Mouse (Mus musculus): ENCODE measurements around the gene Cobl. TPM values are rescaled to one million over a fixed set of nuclear protein-coding genes. Genes with fewer than 3 reads are reported as not detected.
A peak's percentile ranks its signal among the peaks of the same experiment; 100 is the strongest.

The Cobl gene
- total RNA-seq, 2 experiments from 2014 or later = 2.0 to 2.8 TPM

- no peak for DNase-seq
Observed at GRCm38 (mm10) chr11:12309423-12310023, 155.2 kb downstream of the Cobl start.

GRCm38 (mm10) chr11:12304879-12305278, 159.9 kb downstream of the Cobl start:
- no peak for DNase-seq

- no peak for DNase-seq
Observed at GRCm38 (mm10) chr11:12299701-12300446, 164.9 kb downstream of the Cobl start.

- no peak for DNase-seq
Observed at GRCm38 (mm10) chr11:12291654-12291935, 173.2 kb downstream of the Cobl start.

GRCm38 (mm10) chr11:12290911-12291653, 173.7 kb downstream of the Cobl start:
- peak; percentile 45 to 76 for DNase-seq

GRCm38 (mm10) chr11:12285319-12286021, 179.3 kb downstream of the Cobl start:
- DNase-seq = no peak

GRCm38 (mm10) chr11:12280711-12281110, 184.0 kb downstream of the Cobl start:
- no peak for DNase-seq

- no peak for DNase-seq
Observed at GRCm38 (mm10) chr11:12274276-12274675, 190.5 kb downstream of the Cobl start.

GRCm38 (mm10) chr11:12273726-12274125, 191.0 kb downstream of the Cobl start:
- no peak for DNase-seq

GRCm38 (mm10) chr11:12258411-12258810, 206.3 kb downstream of the Cobl start:
- no peak for DNase-seq

GRCm38 (mm10) chr11:12257324-12258118, 207.2 kb downstream of the Cobl start:
- DNase-seq = no peak

GRCm38 (mm10) chr11:12245327-12245915, 219.3 kb downstream of the Cobl start:
- no peak for DNase-seq

- DNase-seq = no peak
Observed at GRCm38 (mm10) chr11:12236341-12236740, 228.4 kb downstream of the Cobl start.

GRCm38 (mm10) chr11:12234876-12235275, 229.9 kb downstream of the Cobl start:
- DNase-seq = no peak

- no peak for DNase-seq
Observed at GRCm38 (mm10) chr11:12234126-12234525, 230.6 kb downstream of the Cobl start.

- DNase-seq = no peak
Observed at GRCm38 (mm10) chr11:12232743-12233125, 232.0 kb downstream of the Cobl start.

GRCm38 (mm10) chr11:12232041-12232742, 232.6 kb downstream of the Cobl start:
- peak in 1 of 2 experiments; percentile 9 for DNase-seq

GRCm38 (mm10) chr11:12231481-12232035, 233.2 kb downstream of the Cobl start:
- DNase-seq = peak; percentile 56 to 76

- peak; percentile 33 to 54 for DNase-seq
Observed at GRCm38 (mm10) chr11:12229411-12229810, 235.3 kb downstream of the Cobl start.

GRCm38 (mm10) chr11:12227343-12227742, 237.4 kb downstream of the Cobl start:
- no peak for DNase-seq
